10 mouse cellular contexts compared by ENCODE assay signal in genomic region chr1:89421401-89421800, GRCm38 (mm10). TPM values are rescaled to one million over a fixed set of nuclear protein-coding genes. Genes with fewer than 3 reads are reported as not detected.
A peak's percentile ranks its signal among the peaks of the same experiment; 100 is the strongest.
DNase-seq lines count a peak whose midpoint lies in the region; ATAC-seq and TF ChIP-seq lines count a peak whose summit lies in the region.
"Had no signal": no experiment of that assay in that cellular context is flagged by ENCODE, and none has a peak within 500 bp of the region (broad histone marks: within the 10 kb centered on the region; RNA-seq: fewer than 3 reads in every experiment).

No protein-coding gene starts in this region.

- TF ChIP-seq CTCF in liver, adult 2 months (IDR thresholded peaks at IDR 0.05; ENCODE audit: low read depth, low read length) = no peak
- no peak for TF ChIP-seq CTCF in liver, postnatal 0 days (IDR thresholded peaks at IDR 0.05; ENCODE audit: low read depth)

- 52% methylated on average over 4 of the region's 4 CpGs for WGBS in liver, adult 2 months
- 59% methylated on average over 4 of the region's 4 CpGs for WGBS in liver, postnatal 0 days (ENCODE audit: insufficient replicate concordance)

- no peaks in the 10 kb centered on the region for H3K36me3 ChIP-seq in liver, adult 2 months (ENCODE audit: control insufficient read depth, insufficient read depth, low read length)
- H3K36me3 ChIP-seq in liver, postnatal 0 days (replicated peaks; ENCODE audit: insufficient read depth, low read length) = no peaks in the 10 kb centered on the region

- no peak for ATAC-seq in liver, postnatal 0 days

- no peak overlapping the region for H3K9ac ChIP-seq in liver, adult 2 months (ENCODE audit: low read depth, low read length)
- no peak overlapping the region for H3K9ac ChIP-seq in liver, postnatal 0 days (replicated peaks)
- H3K9ac ChIP-seq: liver, embryonic 14.5 days had no signal

- TF ChIP-seq EP300 in liver, postnatal 0 days (IDR thresholded peaks at IDR 0.05; ENCODE audit: low read depth) = no peak

- H3K27ac ChIP-seq in liver, adult 2 months (replicated peaks; ENCODE audit: insufficient read depth, low read depth, low read length) = no peak overlapping the region
- H3K27ac ChIP-seq in liver, postnatal 0 days (ENCODE audit: low read depth) = no peak overlapping the region
- H3K27ac ChIP-seq: heart, adult 2 months; liver, embryonic 14.5 days had no signal

- H3K4me1 ChIP-seq in liver, adult 2 months (ENCODE audit: control insufficient read depth, insufficient read depth, low read length) = no peaks in the 10 kb centered on the region
- no peaks in the 10 kb centered on the region for H3K4me1 ChIP-seq in liver, postnatal 0 days (ENCODE audit: insufficient read depth)

- H3K9me3 ChIP-seq in liver, postnatal 0 days (ENCODE audit: low read length) = no peaks in the 10 kb centered on the region

- no peak overlapping the region for H3K4me3 ChIP-seq in liver, adult 2 months (ENCODE audit: insufficient read depth, low read depth, low read length)
- H3K4me3 ChIP-seq in liver, postnatal 0 days (ENCODE audit: low read depth, low read length) = no peak overlapping the region
- H3K4me3 ChIP-seq: heart, adult 2 months had no signal

- H3K79me2 ChIP-seq in liver, adult 2 months (ENCODE audit: control insufficient read depth, insufficient read depth, low read length) = no peaks in the 10 kb centered on the region

- H3K4me2 ChIP-seq in liver, postnatal 0 days (ENCODE audit: low read depth, low read length) = no peak overlapping the region

- no peaks in the 10 kb centered on the region for H3K27me3 ChIP-seq in liver, adult 2 months (ENCODE audit: control insufficient read depth, insufficient read depth, low read length)
- no peaks in the 10 kb centered on the region for H3K27me3 ChIP-seq in liver, postnatal 0 days (ENCODE audit: insufficient read depth, low read length)

- peak; percentile 18 for DNase-seq in liver, adult 2 months (ENCODE audit: extremely low read depth, low read depth, low spot score)
- DNase-seq in liver, postnatal 0 days = no peak
- peak; percentile 46 to 69 for DNase-seq in adrenal gland, postnatal 36 days
- peak; percentile 66 to 74 for DNase-seq in cerebellum, postnatal 14 days
- DNase-seq in lung, postnatal 10 days = peak; percentile 56
- DNase-seq in frontal cortex, postnatal 10 days (ENCODE audit: low spot score in 2 of 2) = no peak
- no peak for DNase-seq in embryo, embryonic 10.5 days (ENCODE audit: low spot score)
- DNase-seq: layer of hippocampus, adult 9-11 months had no signal

- no peak for TF ChIP-seq POLR2A in liver, adult 2 months (IDR thresholded peaks at IDR 0.05; ENCODE audit: extremely low read depth, insufficient read depth, low read length)

RNA-seq across cellular contexts. Expression of gene Agap1, which starts 33.2 kb away (rescaled TPM):
- total RNA-seq in liver, adult 2 months (2014; rRNA removed) = 3.4 and 4.8 TPM in 2 replicates
- 2.5 and 3.5 TPM in 2 replicates for polyA plus RNA-seq in liver, adult 2 months (2012; rRNA removed)
- polyA plus RNA-seq in liver, postnatal 0 days (2015; fragmentation: Nextera tagmentation; extraction: Ambion mirVana) = 1.0 and 1.3 TPM in 2 replicates
- total RNA-seq in adrenal gland, postnatal 36 days (2021) = 10 to 100 TPM; 49.2 to 71.7 TPM

Comparison
In these comparisons a context has a peak if more than half of its experiments do, and no peak if none do; other contexts are left out.
1. DNase-seq: peak in liver, adult 2 months (single experiment), adrenal gland, postnatal 36 days (2 of 2), cerebellum, postnatal 14 days (2 of 2) and lung, postnatal 10 days (single experiment); none in liver, postnatal 0 days (single experiment), frontal cortex, postnatal 10 days (0 of 2) and embryo, embryonic 10.5 days (single experiment).